Mouse (Mus musculus): ENCODE results near the gene Ntn1. TPM values are rescaled to one million over a fixed set of nuclear protein-coding genes. Genes with fewer than 3 reads are reported as not detected.

Gene Ntn1
- polyA plus RNA-seq, 1 experiment from 2014 or later: 10.2 TPM

DNA sequence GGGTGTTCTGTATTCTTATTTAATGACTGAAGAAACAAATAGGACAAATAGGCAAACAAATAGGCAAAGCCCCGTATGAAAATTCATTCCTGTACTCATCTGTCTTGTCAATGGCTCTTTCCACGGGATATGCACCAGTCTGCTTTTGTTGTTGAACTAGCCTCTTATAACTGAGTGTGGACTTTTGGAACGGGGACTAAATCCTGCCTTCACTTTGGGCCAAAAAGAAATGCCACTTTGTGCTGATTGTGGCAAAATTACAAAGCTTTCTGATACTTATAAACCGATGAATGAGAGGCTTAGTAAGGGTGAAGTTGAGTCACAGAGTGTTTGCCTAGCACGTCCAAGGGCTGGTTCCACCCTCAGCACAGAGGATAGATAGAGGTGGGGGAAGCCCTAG is 53.1 kb downstream of the Ntn1 start:
- H3K4me1 ChIP-seq (replicated peaks): peaks cover 6% of the 10 kb centered on the region; the same call in 1 of the 2 replicates
- ATAC-seq (ENCODE audit: insufficient number of reproducible peaks, insufficient read depth, low FRiP score, low TSS enrichment, low read depth): no peak
- peaks cover 9% of the 10 kb centered on the region; the same call in 1 of the 2 replicates for H3K27me3 ChIP-seq

DNA sequence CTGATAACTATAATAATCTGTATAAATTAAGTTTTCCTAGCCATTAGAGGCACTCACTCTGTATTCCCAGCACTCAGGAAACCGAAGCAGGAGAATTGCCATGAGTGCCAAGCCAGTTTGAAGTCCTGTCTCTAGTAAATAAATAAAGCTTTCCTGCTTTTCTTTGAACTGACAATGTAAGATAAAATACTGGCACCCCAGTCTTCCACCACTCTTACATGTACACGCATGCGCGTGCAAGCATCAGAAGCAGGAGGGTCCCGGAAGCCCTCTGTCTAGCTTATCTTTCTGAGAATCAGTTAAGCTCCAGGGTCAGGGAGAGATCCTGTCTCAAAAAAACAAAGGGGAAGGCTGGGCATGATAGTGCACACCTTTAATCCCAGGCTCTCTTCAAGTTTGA is 54.5 kb downstream of the Ntn1 start:
- WGBS: 95% methylated on average over 5 of the region's 5 CpGs
- peaks cover 12% of the 10 kb centered on the region; the same call in 1 of the 2 replicates for H3K27me3 ChIP-seq
- H3K27ac ChIP-seq: no peak overlapping the region
- ATAC-seq (ENCODE audit: insufficient number of reproducible peaks, insufficient read depth, low FRiP score, low TSS enrichment, low read depth): no peak
- no peak overlapping the region for H3K4me2 ChIP-seq
- H3K4me1 ChIP-seq (replicated peaks): peaks cover 18% of the 10 kb centered on the region
- H3K9me3 ChIP-seq: peaks cover 8% of the 10 kb centered on the region; the same call in 1 of the 2 replicates
- H3K36me3 ChIP-seq: no peaks in the 10 kb centered on the region
- no peak overlapping the region for H3K9ac ChIP-seq (replicated peaks)
- H3K4me3 ChIP-seq (replicated peaks): no peak overlapping the region

More for the DNA sequence above, 53.1 kb downstream of the Ntn1 start:
- Histone ChIP-seq H3K4me3 (replicated peaks) (no peak overlapping the region), H3K9me3 (peaks cover 8% of the 10 kb centered on the region; the same call in 1 of the 2 replicates), H3K36me3 (no peaks in the 10 kb centered on the region), H3K9ac (replicated peaks) (no peak overlapping the region), H3K4me2 (no peak overlapping the region), H3K27ac (no peak overlapping the region)
- 71% methylated on average over 5 of the region's 5 CpGs for WGBS

DNA sequence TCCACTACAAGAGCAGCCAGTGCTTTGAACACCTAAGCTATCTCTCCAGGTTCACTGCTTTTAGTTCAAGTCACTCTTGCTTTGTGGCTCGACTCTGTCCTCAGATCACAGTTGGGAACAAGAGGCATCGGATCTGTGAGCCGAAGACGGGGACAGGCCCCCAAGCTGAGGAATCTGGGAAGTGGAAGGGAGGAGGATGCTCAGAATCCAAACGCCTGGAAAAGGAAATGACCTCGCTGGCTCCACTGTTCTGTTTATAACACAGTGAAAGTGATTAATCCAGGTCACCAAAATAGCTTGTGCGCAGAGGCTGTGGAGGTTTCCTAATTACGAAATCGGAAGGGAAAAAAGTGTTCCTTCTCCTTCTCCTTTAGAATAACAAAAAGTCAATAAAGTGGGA is 56.4 kb downstream of the Ntn1 start:
- Histone ChIP-seq H3K4me2 (no peak overlapping the region), H3K9me3 (no peaks in the 10 kb centered on the region), H3K27me3 (peaks cover 12% of the 10 kb centered on the region; the same call in 1 of the 2 replicates), H3K36me3 (no peaks in the 10 kb centered on the region), H3K9ac (replicated peaks) (no peak overlapping the region), H3K27ac (no peak overlapping the region), H3K4me1 (replicated peaks) (peaks cover 20% of the 10 kb centered on the region), H3K4me3 (replicated peaks) (no peak overlapping the region)
- 53% methylated on average over 9 of the region's 9 CpGs for WGBS
- ATAC-seq (ENCODE audit: insufficient number of reproducible peaks, insufficient read depth, low FRiP score, low TSS enrichment, low read depth): no peak

DNA sequence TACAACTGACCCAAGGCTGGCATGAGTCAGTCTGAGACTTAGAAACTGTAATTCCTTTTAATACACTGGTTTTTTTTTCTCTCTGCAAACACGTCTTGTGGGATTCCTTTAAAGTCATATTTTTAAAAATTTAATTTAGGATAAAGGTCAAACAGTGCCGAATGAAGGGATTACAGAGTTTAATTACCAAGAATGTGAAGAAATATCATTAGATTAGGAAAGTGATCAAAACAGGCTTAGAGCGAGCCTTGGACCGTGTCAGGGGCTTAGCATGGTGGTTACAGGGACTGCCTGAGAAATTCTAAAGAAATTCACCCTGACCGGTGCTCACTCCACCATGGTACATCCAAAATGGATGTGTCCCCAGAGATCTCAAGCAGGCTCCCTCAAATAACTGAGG is 57.9 kb downstream of the Ntn1 start:
- WGBS: 85% methylated on average over 5 of the region's 5 CpGs
- Histone ChIP-seq H3K36me3 (no peaks in the 10 kb centered on the region), H3K27ac (no peak overlapping the region), H3K9me3 (no peaks in the 10 kb centered on the region), H3K9ac (replicated peaks) (no peak overlapping the region), H3K4me1 (replicated peaks) (peaks cover 20% of the 10 kb centered on the region), H3K4me3 (replicated peaks) (no peak overlapping the region), H3K4me2 (no peak overlapping the region), H3K27me3 (peaks cover 9% of the 10 kb centered on the region; the same call in 1 of the 2 replicates)
- ATAC-seq (ENCODE audit: insufficient number of reproducible peaks, insufficient read depth, low FRiP score, low TSS enrichment, low read depth): no peak

DNA sequence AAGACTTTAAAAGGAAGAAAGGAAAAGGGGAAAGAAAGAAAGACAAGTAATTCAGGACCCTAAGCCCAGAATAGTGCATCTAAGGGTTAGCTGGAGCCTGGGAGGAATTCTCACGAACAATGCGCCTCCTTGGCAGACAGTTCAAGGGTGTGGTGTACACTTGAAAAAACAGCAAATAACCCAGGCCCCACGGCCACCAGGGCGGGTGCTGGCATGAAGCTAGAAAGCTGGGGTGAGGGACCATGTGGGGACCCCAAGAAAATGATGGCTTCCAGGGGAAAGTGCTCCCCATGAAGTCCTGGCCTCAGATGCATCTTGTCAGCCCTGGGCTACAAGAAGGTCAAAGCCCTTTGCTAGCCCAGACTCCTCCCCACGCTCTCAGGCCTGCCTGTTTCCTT is 58.6 kb downstream of the Ntn1 start:
- H3K4me3 ChIP-seq (replicated peaks): no peak overlapping the region
- no peaks in the 10 kb centered on the region for H3K9me3 ChIP-seq
- 88% methylated on average over 5 of the region's 5 CpGs for WGBS
- no peak overlapping the region for H3K9ac ChIP-seq (replicated peaks)
- H3K4me1 ChIP-seq (replicated peaks): peaks cover 20% of the 10 kb centered on the region
- H3K4me2 ChIP-seq: no peak overlapping the region
- H3K27me3 ChIP-seq: peaks cover 9% of the 10 kb centered on the region; the same call in 1 of the 2 replicates
- H3K36me3 ChIP-seq: no peaks in the 10 kb centered on the region
- no peak for ATAC-seq (ENCODE audit: insufficient number of reproducible peaks, insufficient read depth, low FRiP score, low TSS enrichment, low read depth)
- no peak overlapping the region for H3K27ac ChIP-seq

DNA sequence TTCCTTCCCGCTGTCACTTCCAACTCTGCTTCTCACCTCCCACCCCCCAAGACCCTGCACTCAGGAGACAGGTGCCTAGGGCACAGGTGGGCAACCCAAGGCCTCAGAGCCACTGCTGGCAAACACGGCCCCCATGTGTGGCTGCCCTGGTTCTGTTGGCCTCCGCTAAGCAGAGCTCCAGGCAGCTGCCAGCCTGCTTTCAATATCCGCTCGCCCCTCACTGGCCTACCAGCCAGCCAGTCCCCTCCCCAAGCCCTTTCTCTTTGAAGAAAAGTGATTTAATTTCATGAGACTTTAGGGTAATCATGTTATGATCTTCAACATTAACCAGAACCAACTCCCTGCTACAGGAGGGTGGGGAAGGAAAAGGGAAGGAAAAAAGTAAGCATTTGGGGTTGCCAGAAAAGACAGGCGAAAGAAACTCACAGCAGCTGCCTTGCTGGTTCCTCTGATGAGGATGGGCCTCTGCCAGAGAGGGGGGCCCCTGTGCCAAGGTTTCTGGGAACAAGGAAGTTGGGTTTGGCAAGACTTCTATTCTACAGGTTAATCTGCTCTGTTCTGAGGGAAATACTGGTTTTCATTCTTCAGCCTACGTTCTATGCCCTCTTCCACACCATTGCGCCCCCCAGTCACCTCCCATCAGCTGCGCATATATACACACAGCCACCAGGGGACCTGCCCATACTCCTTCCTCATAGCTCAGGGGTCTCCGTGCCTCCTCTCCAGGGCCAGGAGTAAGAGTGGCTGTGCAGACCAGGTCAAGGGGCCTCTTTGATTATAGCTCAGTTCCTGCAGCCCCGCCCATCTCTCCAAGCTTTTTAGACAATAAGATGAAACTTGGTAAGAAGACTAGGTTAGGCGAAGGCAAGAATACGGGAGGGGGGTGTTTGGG is 59.3 kb downstream of the Ntn1 start:
- 67% methylated on average over 13 of the region's 13 CpGs for WGBS
- no peak overlapping the region for H3K27ac ChIP-seq
- H3K4me2 ChIP-seq: no peak overlapping the region
- no peak; the same call in 1 of the 2 replicates for ATAC-seq (ENCODE audit: insufficient number of reproducible peaks, insufficient read depth, low FRiP score, low TSS enrichment, low read depth)
- H3K36me3 ChIP-seq: no peaks in the 10 kb centered on the region
- H3K4me1 ChIP-seq (replicated peaks): peaks cover 20% of the 10 kb centered on the region
- no peaks in the 10 kb centered on the region for H3K9me3 ChIP-seq
- H3K9ac ChIP-seq (replicated peaks): no peak overlapping the region
- no peak overlapping the region for H3K4me3 ChIP-seq (replicated peaks)
- peaks cover 6% of the 10 kb centered on the region; the same call in 1 of the 2 replicates for H3K27me3 ChIP-seq

DNA sequence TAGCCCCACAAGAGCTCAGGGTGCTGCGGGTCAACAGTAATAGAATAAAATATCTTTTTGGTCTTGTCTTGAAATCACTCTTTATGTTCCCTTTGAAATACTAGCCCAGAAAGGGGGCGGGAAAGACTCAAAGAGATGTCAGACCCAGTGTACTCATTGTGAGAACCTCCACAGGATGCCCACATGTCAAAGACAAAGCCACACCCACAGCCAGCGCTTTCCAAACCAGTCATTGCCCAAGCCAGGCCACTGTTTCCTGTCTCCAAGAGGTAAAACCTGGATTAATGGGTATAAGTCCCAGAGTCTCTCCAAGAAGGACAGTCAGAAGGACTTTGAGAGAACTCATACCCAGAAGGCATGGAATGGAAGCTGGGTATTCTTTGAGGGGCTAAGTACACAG is 60.3 kb downstream of the Ntn1 start:
- Histone ChIP-seq H3K9ac (replicated peaks) (no peak overlapping the region), H3K4me2 (no peak overlapping the region), H3K9me3 (no peaks in the 10 kb centered on the region), H3K27me3 (peaks cover 4% of the 10 kb centered on the region; the same call in 1 of the 2 replicates), H3K4me3 (replicated peaks) (no peak overlapping the region), H3K27ac (no peak overlapping the region), H3K36me3 (no peaks in the 10 kb centered on the region), H3K4me1 (replicated peaks) (peaks cover 20% of the 10 kb centered on the region)
- ATAC-seq (ENCODE audit: insufficient number of reproducible peaks, insufficient read depth, low FRiP score, low TSS enrichment, low read depth): no peak
- WGBS: 87% methylated on average over 3 of the region's 3 CpGs

DNA sequence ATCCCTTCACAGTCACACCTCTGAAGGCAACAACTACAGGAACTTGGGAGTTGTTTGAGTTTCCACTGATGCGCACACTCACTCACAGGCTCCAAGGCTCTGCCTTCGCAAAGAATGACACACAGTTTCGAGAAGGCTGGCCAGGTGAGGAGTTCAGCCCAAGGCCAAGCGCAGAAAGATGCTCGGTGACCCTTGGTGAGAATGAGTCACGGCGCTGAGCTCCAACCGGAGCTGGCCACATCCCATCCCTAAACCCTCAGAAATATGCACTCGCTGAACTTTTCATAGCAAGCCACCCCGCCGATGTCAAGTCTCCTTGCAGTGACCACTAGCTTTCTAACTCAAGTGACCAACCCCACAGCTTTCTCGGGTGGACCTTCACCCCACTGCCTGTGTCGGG is 60.8 kb downstream of the Ntn1 start:
- 95% methylated on average over 13 of the region's 13 CpGs for WGBS
- no peak overlapping the region for H3K27ac ChIP-seq
- no peaks in the 10 kb centered on the region for H3K9me3 ChIP-seq
- no peak for ATAC-seq (ENCODE audit: insufficient number of reproducible peaks, insufficient read depth, low FRiP score, low TSS enrichment, low read depth)
- H3K9ac ChIP-seq (replicated peaks): no peak overlapping the region
- H3K27me3 ChIP-seq: peaks cover 4% of the 10 kb centered on the region; the same call in 1 of the 2 replicates
- H3K4me1 ChIP-seq (replicated peaks): peaks cover 20% of the 10 kb centered on the region
- H3K4me2 ChIP-seq: no peak overlapping the region
- H3K4me3 ChIP-seq (replicated peaks): no peak overlapping the region
- no peaks in the 10 kb centered on the region for H3K36me3 ChIP-seq

DNA sequence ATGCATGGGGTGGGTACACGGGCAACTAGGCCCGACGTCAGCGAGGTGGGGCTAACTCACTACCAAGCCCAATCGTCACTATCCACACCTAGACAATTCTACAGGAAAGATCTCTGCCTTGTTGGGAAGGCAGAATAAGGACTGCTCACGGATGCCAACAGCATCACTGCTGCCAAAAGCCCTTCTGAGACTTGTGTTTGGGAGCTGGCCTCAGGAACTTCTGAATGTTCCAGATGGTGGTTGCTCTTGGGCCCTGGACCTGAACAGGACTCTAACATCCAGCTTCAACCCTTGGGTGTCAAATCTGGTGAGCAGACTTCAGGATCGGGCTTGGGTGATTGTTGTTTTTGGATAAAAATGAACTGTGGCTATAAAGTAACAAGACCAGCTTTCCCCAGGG is 61.3 kb downstream of the Ntn1 start:
- H3K4me3 ChIP-seq (replicated peaks): no peak overlapping the region
- H3K27ac ChIP-seq: no peak overlapping the region
- peaks cover 17% of the 10 kb centered on the region for H3K4me1 ChIP-seq (replicated peaks)
- H3K36me3 ChIP-seq: no peaks in the 10 kb centered on the region
- 95% methylated on average over 7 of the region's 7 CpGs for WGBS
- H3K4me2 ChIP-seq: no peak overlapping the region
- H3K9ac ChIP-seq (replicated peaks): no peak overlapping the region
- peaks cover 4% of the 10 kb centered on the region; the same call in 1 of the 2 replicates for H3K27me3 ChIP-seq
- no peaks in the 10 kb centered on the region for H3K9me3 ChIP-seq
- ATAC-seq (ENCODE audit: insufficient number of reproducible peaks, insufficient read depth, low FRiP score, low TSS enrichment, low read depth): no peak

DNA sequence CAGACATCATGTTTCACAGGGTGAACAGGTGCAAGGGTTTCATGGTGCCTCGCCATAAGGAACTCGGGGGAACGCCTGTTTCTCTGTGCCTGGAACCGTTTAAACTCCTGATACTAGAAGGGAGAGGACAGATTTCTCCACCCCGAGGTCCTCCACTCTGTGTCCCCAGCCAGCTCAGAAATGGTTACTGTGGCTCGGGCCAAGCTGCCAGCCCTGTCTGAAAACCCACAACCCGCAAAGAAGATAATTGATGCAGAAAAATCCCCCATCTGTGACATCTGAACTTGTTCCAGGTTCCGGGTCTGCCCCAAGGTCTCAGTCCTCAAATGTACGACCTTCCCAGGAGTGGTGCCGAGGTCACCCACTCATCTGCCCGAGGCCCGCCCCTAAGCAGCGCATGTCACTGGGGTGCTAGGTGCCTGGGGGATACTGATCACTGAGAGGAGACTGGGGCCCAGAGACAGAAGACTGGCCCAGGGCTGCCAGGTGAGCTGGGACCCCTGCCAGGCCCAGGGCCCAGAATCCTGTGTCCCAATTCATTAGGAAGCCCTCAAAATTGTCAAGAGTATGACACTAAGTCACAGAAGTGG is 68.9 kb downstream of the Ntn1 start:
- peaks cover 6% of the 10 kb centered on the region; the same call in 1 of the 2 replicates for H3K27me3 ChIP-seq
- WGBS: 71% methylated on average over 13 of the region's 13 CpGs
- no peak overlapping the region for H3K9ac ChIP-seq (replicated peaks)
- H3K27ac ChIP-seq: no peak overlapping the region
- ATAC-seq (ENCODE audit: insufficient number of reproducible peaks, insufficient read depth, low FRiP score, low TSS enrichment, low read depth): no peak
- no peak overlapping the region for H3K4me3 ChIP-seq (replicated peaks)
- H3K4me2 ChIP-seq: no peak overlapping the region
- no peaks in the 10 kb centered on the region for H3K9me3 ChIP-seq
- no peaks in the 10 kb centered on the region for H3K36me3 ChIP-seq
- H3K4me1 ChIP-seq (replicated peaks): peaks cover 9% of the 10 kb centered on the region

DNA sequence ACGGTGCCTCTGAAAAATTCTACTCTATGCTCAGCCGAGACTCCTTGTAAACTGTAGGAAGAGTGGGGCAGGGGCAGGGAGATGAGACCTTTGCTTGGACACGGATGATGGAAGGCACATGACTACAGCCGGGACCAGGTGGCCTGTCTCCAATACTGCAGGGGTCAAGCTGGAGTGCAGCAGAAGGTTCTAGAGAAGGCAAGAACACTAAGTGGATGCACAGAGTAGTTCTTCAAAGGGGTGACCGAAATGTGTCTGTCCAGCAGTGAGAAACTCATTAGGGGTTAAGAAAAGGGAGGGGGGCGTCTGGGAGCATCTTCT is 69.5 kb downstream of the Ntn1 start:
- Histone ChIP-seq H3K9me3 (no peaks in the 10 kb centered on the region), H3K27ac (no peak overlapping the region), H3K36me3 (no peaks in the 10 kb centered on the region), H3K9ac (replicated peaks) (no peak overlapping the region), H3K4me1 (replicated peaks) (peaks cover 9% of the 10 kb centered on the region), H3K27me3 (peaks cover 6% of the 10 kb centered on the region; the same call in 1 of the 2 replicates), H3K4me3 (replicated peaks) (no peak overlapping the region), H3K4me2 (no peak overlapping the region)
- ATAC-seq (ENCODE audit: insufficient number of reproducible peaks, insufficient read depth, low FRiP score, low TSS enrichment, low read depth): no peak
- WGBS: 56% methylated on average over 6 of the region's 6 CpGs
